Mouse (Mus musculus): ENCODE results near the gene Map3k11. TPM values are rescaled to one million over a fixed set of nuclear protein-coding genes. Genes with fewer than 3 reads are reported as not detected.

Gene Map3k11
- polyA plus RNA-seq, 1 experiment = 141 TPM

DNA sequence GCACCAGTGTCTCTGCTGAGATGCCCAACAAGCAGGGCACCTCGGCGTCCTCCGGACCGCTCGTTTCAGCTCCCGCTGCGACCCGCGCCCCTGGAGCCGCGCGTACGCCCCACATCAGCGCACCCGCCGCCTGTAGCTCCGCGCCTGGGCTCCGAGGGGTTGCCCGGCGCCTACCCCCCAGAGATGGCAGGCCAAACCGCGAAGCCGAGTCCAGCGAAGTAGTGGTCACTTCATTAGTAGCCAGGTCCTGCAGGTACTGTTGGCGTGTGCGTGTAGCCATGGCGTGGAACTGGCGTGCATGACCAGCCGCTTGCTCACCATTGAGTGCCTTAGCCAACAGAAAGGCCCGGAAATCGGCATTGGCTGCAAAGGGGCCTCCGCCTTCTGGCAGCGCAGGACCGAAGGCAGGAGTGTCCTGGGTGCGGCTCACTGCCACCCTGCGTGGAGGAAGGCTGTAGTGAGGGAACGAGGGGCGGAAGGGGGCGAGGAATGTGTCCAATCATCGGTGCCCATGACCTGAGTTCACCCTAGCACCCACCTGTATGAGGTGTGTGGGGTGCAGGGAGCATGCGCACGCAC, 33.7 kb upstream of the Map3k11 start:
- TF ChIP-seq POLR2A (IDR thresholded peaks at IDR 0.05; ENCODE audit: control insufficient read depth, extremely low read depth, insufficient read depth, low read length, poor library complexity) (no peak), CTCF (IDR thresholded peaks at IDR 0.05; ENCODE audit: borderline replicate concordance, control insufficient read depth, extremely low read depth, insufficient read depth, low read length, poor library complexity) (no peak)
- Histone ChIP-seq H3K36me3 (ENCODE audit: control insufficient read depth, insufficient read depth, low read length) (peaks cover 53% of the 10 kb centered on the region), H3K27ac (ENCODE audit: control insufficient read depth, insufficient read depth, low read length) (no peak overlapping the region), H3K4me1 (replicated peaks; ENCODE audit: control insufficient read depth, insufficient read depth, low read length) (no peaks in the 10 kb centered on the region), H3K27me3 (ENCODE audit: control insufficient read depth, insufficient read depth, low read length) (no peaks in the 10 kb centered on the region), H3K4me3 (ENCODE audit: control insufficient read depth, insufficient read depth, low read length) (no peak overlapping the region)
- no peak for DNase-seq
- 93% methylated on average over 43 of the region's 43 CpGs for WGBS

GRCm38 (mm10) chr19:5660942-5661751, 27.4 kb upstream of the Map3k11 start:
- DNase-seq = peak; percentile 71
- 9% methylated on average over 16 of the region's 16 CpGs for WGBS
- Histone ChIP-seq H3K36me3 (ENCODE audit: control insufficient read depth, insufficient read depth, low read length) (peaks cover 17% of the 10 kb centered on the region), H3K27me3 (ENCODE audit: control insufficient read depth, insufficient read depth, low read length) (no peaks in the 10 kb centered on the region), H3K27ac (ENCODE audit: control insufficient read depth, insufficient read depth, low read length) (peak overlapping the region; percentile 86), H3K4me1 (replicated peaks; ENCODE audit: control insufficient read depth, insufficient read depth, low read length) (peaks cover 33% of the 10 kb centered on the region), H3K4me3 (ENCODE audit: control insufficient read depth, insufficient read depth, low read length) (peak overlapping the region; percentile 43)
- TF ChIP-seq POLR2A (IDR thresholded peaks at IDR 0.05; ENCODE audit: control insufficient read depth, extremely low read depth, insufficient read depth, low read length, poor library complexity) (0 out of 2 replicates have a peak, but pooled peaks have one; percentile 14), CTCF (IDR thresholded peaks at IDR 0.05; ENCODE audit: borderline replicate concordance, control insufficient read depth, extremely low read depth, insufficient read depth, low read length, poor library complexity) (no peak)

GRCm38 (mm10) chr19:5662310-5662709, 26.2 kb upstream of the Map3k11 start:
- peaks cover 15% of the 10 kb centered on the region for H3K36me3 ChIP-seq (ENCODE audit: control insufficient read depth, insufficient read depth, low read length)
- H3K27me3 ChIP-seq (ENCODE audit: control insufficient read depth, insufficient read depth, low read length) = no peaks in the 10 kb centered on the region
- H3K4me3 ChIP-seq (ENCODE audit: control insufficient read depth, insufficient read depth, low read length) = peak overlapping the region; percentile 75
- H3K4me1 ChIP-seq (replicated peaks; ENCODE audit: control insufficient read depth, insufficient read depth, low read length) = peaks cover 33% of the 10 kb centered on the region
- WGBS = 18% methylated on average over 8 of the region's 8 CpGs
- TF ChIP-seq CTCF (IDR thresholded peaks at IDR 0.05; ENCODE audit: borderline replicate concordance, control insufficient read depth, extremely low read depth, insufficient read depth, low read length, poor library complexity) = no peak
- TF ChIP-seq POLR2A (IDR thresholded peaks at IDR 0.05; ENCODE audit: control insufficient read depth, extremely low read depth, insufficient read depth, low read length, poor library complexity) = no peak
- H3K27ac ChIP-seq (ENCODE audit: control insufficient read depth, insufficient read depth, low read length) = peak overlapping the region; percentile 86
- peak; percentile 53 for DNase-seq

GRCm38 (mm10) chr19:5662981-5663913, 25.3 kb upstream of the Map3k11 start, which contains the start of gene Sipa1:
Gene Sipa1, minus strand, starts transcription at chr19:5663707.
- 2% methylated on average over 32 of the region's 32 CpGs for WGBS
- no peaks in the 10 kb centered on the region for H3K27me3 ChIP-seq (ENCODE audit: control insufficient read depth, insufficient read depth, low read length)
- H3K4me1 ChIP-seq (replicated peaks; ENCODE audit: control insufficient read depth, insufficient read depth, low read length) = peaks cover 33% of the 10 kb centered on the region
- peak; percentile 98 for DNase-seq
- peaks cover 15% of the 10 kb centered on the region for H3K36me3 ChIP-seq (ENCODE audit: control insufficient read depth, insufficient read depth, low read length)
- peak within 1 kb of the TSS; percentile 75 for H3K4me3 ChIP-seq (ENCODE audit: control insufficient read depth, insufficient read depth, low read length)
- peak; percentile 57; the same call in 1 of the 2 replicates for TF ChIP-seq CTCF (IDR thresholded peaks at IDR 0.05; ENCODE audit: borderline replicate concordance, control insufficient read depth, extremely low read depth, insufficient read depth, low read length, poor library complexity)
- peak; percentile 92 for TF ChIP-seq POLR2A (IDR thresholded peaks at IDR 0.05; ENCODE audit: control insufficient read depth, extremely low read depth, insufficient read depth, low read length, poor library complexity)
- peak within 1 kb of the TSS; percentile 86 for H3K27ac ChIP-seq (ENCODE audit: control insufficient read depth, insufficient read depth, low read length)

DNA sequence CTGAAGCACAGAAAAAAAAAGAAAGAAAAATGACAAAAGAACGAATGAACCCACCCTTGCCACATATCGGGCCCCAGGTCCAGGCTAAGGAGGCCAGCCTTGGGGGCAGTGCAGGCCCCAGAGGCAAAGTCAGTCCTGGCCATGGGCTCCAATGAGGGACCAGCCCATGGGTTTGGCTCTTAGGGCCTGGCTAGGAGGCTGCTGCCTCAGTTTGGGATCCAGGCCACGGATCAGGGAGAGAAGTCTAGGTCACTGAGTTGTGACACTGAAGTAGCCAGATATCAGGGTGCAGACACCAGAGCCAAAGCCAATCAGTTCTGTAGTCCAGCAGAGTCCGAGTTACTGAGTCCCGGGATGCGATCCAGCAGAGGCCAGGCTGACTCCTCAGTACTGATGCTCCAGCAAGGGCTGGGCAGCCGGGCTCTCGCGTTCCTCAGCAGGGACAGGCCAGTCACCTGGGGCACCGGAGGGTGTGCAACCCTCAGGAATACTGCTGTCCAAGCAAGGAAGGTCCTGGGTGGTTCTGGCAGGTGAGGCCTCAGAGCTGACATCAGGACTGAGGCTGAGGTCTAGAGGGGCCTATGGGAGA, 23.8 kb upstream of the Map3k11 start:
- H3K4me1 ChIP-seq (replicated peaks; ENCODE audit: control insufficient read depth, insufficient read depth, low read length) = peaks cover 33% of the 10 kb centered on the region
- WGBS = 97% methylated on average over 10 of the region's 10 CpGs
- H3K4me3 ChIP-seq (ENCODE audit: control insufficient read depth, insufficient read depth, low read length) = no peak overlapping the region
- DNase-seq = no peak
- H3K27ac ChIP-seq (ENCODE audit: control insufficient read depth, insufficient read depth, low read length) = no peak overlapping the region
- H3K36me3 ChIP-seq (ENCODE audit: control insufficient read depth, insufficient read depth, low read length) = peaks cover 12% of the 10 kb centered on the region
- no peaks in the 10 kb centered on the region for H3K27me3 ChIP-seq (ENCODE audit: control insufficient read depth, insufficient read depth, low read length)
- TF ChIP-seq CTCF (IDR thresholded peaks at IDR 0.05; ENCODE audit: borderline replicate concordance, control insufficient read depth, extremely low read depth, insufficient read depth, low read length, poor library complexity) (no peak), POLR2A (IDR thresholded peaks at IDR 0.05; ENCODE audit: control insufficient read depth, extremely low read depth, insufficient read depth, low read length, poor library complexity) (no peak)

All from thymus, adult 2 months (tissue).